Mouse (Mus musculus) bone marrow macrophage, adult 2 months (primary cell): ENCODE measurements around the gene Nupl2. TPM values are rescaled to one million over a fixed set of nuclear protein-coding genes. Genes with fewer than 3 reads are reported as not detected.
A peak's percentile ranks its signal among the peaks of the same experiment; 100 is the strongest.

Experiments used
- H3K27ac ChIP-seq: 2 replicates; pipeline ENCODE4 v1.5.1; 2012; ENCODE audit warnings: low read depth, low read length; ENCODE audit not compliant: insufficient read depth
- H3K4me1 ChIP-seq: 2 replicates; pipeline ENCODE4 v1.6.1; 2012; ENCODE audit warnings: low read length; ENCODE audit not compliant: control insufficient read depth, insufficient read depth
- H3K4me3 ChIP-seq: 2 replicates; pipeline ENCODE4 v1.5.1; 2012; ENCODE audit warnings: mild to moderate bottlenecking, low read length, moderate library complexity; ENCODE audit not compliant: insufficient read depth
- CTCF ChIP-seq: IDR thresholded peaks from 2 replicates; pipeline ENCODE4 v1.5.1; 2012; ENCODE audit warnings: low read depth, mild to moderate bottlenecking, low read length, moderate library complexity
- POLR2A ChIP-seq: IDR thresholded peaks from 2 replicates; pipeline ENCODE4 v1.6.1; 2012; ENCODE audit warnings: mild to moderate bottlenecking, low read depth, low read length, borderline replicate concordance
- polyA plus RNA-seq: library from polyadenylated mRNA; stranded (reverse); fragments of >200 nt; gene quantifications from 2 replicates; pipeline ENCODE4 v1.2.4, GENCODE M21; 2012; ENCODE audit not compliant: missing spikeins, insufficient read depth, insufficient read length

The Nupl2 gene
- 5.5 and 8.4 TPM in 2 replicates for polyA plus RNA-seq

GRCm38 (mm10) chr5:24164789-24165445 is at the start of gene Nupl2:
Gene Nupl2, plus strand, starts transcription at chr5:24164963.
- Histone ChIP-seq H3K4me1 (peaks cover 3% of the 10 kb centered on the region; the same call in 1 of the 2 replicates), H3K4me3 (peak within 1 kb of the TSS; percentile 99), H3K27ac (0 out of 2 replicates have a peak within 1 kb of the TSS, but pooled peaks have one; percentile 31)
- no peak for TF ChIP-seq POLR2A
- no peak for TF ChIP-seq CTCF

GRCm38 (mm10) chr5:24122221-24122620 is 42.5 kb upstream of the Nupl2 start:
- Histone ChIP-seq H3K27ac (no peak overlapping the region), H3K4me3 (no peak overlapping the region), H3K4me1 (peaks cover 11% of the 10 kb centered on the region)
- TF ChIP-seq POLR2A, result no peak
- TF ChIP-seq CTCF, result no peak

- Histone ChIP-seq H3K4me1 (peaks cover 7% of the 10 kb centered on the region), H3K4me3 (no peak overlapping the region), H3K27ac (no peak overlapping the region)
- TF ChIP-seq POLR2A (no peak), CTCF (no peak)
Measured at GRCm38 (mm10) chr5:24124175-24124574, 40.6 kb upstream of the Nupl2 start.

GRCm38 (mm10) chr5:24124579-24125276 is 40.0 kb upstream of the Nupl2 start:
- Histone ChIP-seq H3K27ac (no peak overlapping the region), H3K4me3 (no peak overlapping the region), H3K4me1 (peaks cover 7% of the 10 kb centered on the region)
- TF ChIP-seq CTCF, result no peak
- no peak for TF ChIP-seq POLR2A

DNA sequence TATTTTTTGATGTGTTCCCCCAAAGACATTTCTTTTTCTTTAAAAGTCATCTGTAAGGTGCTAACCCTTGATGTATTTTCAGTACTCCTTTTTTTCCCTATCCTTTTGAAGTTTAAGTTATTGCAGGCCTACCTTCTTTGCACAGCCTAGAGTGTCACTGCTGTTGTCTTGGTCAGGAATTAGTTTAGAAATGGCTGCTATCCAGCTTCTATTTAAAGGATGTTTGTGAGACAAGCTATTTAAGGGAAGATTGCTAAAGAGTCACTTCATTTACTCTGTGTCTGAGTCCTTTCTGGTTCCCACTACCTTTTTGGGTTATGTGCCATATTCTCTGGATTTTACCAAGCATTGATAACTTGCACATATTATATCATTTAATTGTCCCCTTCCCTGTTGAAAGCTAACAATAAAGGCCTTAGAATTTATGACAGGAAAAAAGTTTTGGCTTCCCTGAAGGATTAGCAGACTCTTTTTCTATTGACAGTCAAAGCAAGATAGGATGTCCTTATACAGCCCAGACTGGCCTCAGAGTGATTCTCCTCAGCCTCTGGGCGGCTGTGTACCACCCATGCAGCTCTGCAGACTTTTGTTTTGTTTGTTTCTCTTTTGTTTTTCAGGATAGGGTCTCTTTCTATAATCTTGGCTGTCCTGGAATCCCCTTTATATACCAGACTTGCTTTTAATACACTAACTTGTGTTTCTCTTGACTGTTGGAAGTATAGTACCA is 38.7 kb upstream of the Nupl2 start:
- Histone ChIP-seq H3K4me1 (peaks cover 7% of the 10 kb centered on the region), H3K4me3 (no peak overlapping the region), H3K27ac (no peak overlapping the region)
- TF ChIP-seq CTCF, result no peak
- TF ChIP-seq POLR2A, result no peak

GRCm38 (mm10) chr5:24126967-24127366 is 37.8 kb upstream of the Nupl2 start:
- Histone ChIP-seq H3K4me3 (no peak overlapping the region), H3K4me1 (peaks cover 7% of the 10 kb centered on the region), H3K27ac (no peak overlapping the region)
- TF ChIP-seq CTCF (no peak), POLR2A (no peak)

GRCm38 (mm10) chr5:24146964-24147363 is 17.8 kb upstream of the Nupl2 start:
- no peaks in the 10 kb centered on the region for H3K4me1 ChIP-seq
- no peak for TF ChIP-seq CTCF
- TF ChIP-seq POLR2A, result no peak
- no peak overlapping the region for H3K27ac ChIP-seq
- H3K4me3 ChIP-seq, result no peak overlapping the region

DNA sequence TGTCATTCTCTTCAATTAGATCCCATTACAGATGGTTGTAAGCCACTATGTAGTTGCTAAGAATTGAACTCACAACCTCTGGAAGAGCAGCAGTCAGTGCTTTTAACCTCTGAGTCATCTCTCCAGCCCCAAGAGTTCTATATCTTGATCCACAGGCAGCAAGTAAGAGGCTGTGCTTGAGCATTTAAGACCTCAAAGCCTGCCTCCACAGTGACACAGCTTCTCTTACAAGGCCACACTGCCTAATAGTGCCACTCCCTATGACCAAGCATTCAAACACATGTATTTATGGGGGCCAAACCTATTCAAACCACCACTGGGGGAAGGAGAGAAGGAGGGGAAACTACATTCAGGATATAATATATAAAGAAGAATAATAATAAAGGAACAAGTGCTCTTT is 12.6 kb upstream of the Nupl2 start:
- no peak overlapping the region for H3K4me3 ChIP-seq
- no peak overlapping the region for H3K27ac ChIP-seq
- TF ChIP-seq CTCF (no peak), POLR2A (no peak)
- H3K4me1 ChIP-seq, result no peaks in the 10 kb centered on the region

DNA sequence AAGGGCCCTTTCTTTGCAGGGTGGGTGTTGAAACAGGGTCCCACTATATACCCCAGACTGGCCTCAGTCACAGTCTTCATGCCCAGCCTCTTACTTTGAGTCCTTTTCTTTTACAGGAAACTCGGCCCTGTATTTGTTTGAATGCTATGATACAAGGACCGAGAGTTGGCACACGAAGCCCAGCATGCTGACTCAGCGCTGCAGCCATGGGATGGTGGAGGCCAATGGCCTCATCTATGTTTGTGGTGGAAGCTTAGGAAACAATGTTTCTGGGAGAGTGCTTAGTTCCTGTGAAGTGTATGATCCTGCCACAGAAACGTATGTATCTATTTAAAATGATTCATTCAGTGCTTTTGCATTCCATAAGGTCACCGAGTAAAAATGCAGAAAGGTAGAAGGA is 8.0 kb upstream of the Nupl2 start:
- Histone ChIP-seq H3K27ac (no peak overlapping the region), H3K4me1 (no peaks in the 10 kb centered on the region), H3K4me3 (no peak overlapping the region)
- no peak for TF ChIP-seq POLR2A
- no peak for TF ChIP-seq CTCF

GRCm38 (mm10) chr5:24167263-24167662 is 2.5 kb downstream of the Nupl2 start:
- Histone ChIP-seq H3K4me1 (peaks cover 3% of the 10 kb centered on the region; the same call in 1 of the 2 replicates), H3K27ac (no peak overlapping the region), H3K4me3 (no peak overlapping the region)
- TF ChIP-seq CTCF, result no peak
- TF ChIP-seq POLR2A, result no peak
